Mouse (Mus musculus): ENCODE data around the gene Isca2. TPM values are rescaled to one million over a fixed set of nuclear protein-coding genes. Genes with fewer than 3 reads are reported as not detected.

Gene Isca2
- polyA plus RNA-seq, 2 experiments: 54.1 to 93.0 TPM

DNA sequence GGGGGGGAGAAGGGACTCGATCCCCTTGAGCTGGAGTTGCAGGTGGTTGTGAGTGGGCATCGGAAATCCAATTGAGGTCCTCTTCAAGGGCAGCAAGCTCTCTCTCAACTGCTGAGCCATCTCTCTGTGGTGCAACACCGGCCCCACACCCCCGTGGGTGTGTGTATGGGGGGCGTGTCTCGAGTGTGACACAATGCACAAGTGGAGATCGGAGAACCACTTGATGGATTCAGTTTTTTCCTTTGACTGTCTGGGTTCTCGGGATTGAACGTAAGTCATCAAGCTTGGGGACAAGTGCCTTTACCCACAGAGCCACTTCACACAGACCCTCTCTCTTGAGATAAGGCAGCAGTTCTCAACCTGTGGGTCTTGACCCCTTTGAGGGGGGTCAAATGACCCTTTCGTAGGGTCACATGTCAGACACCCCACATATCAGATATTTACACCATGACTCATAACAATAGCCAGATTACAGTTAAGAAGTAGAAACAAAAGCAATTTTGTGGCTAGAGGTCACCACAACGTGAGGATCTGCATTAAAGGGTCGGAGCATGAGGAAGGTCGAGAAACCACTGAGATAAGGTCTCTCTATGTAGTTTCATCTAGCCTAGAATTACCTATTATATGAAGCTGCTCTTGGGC is 9.4 kb upstream of the Isca2 start:
- no peak overlapping the region for H3K9ac ChIP-seq (replicated peaks)
- H3K27me3 ChIP-seq (ENCODE audit: control insufficient read depth, insufficient read depth, low read length): no peaks in the 10 kb centered on the region
- 0 out of 4 replicates have a peak, but pooled peaks cover 0 to 5% of the 10 kb centered on the region in 2 experiments for H3K4me1 ChIP-seq (replicated peaks; ENCODE audit: control insufficient read depth in 2 of 2, insufficient read depth in 2 of 2, low read length in 1 of 2)
- DNase-seq (ENCODE audit: low read depth in 3 of 3, low spot score in 3 of 3): no peak
- 76% methylated on average over 13 of the region's 13 CpGs for WGBS (ENCODE audit: insufficient replicate concordance)
- no peak overlapping the region for H3K4me2 ChIP-seq (ENCODE audit: low read depth)
- no peak overlapping the region for H3K4me3 ChIP-seq (ENCODE audit: insufficient read depth in 1 of 2, low read depth in 2 of 2, low read length in 2 of 2)
- peaks cover 6% of the 10 kb centered on the region; the same call in 1 of the 2 replicates for H3K36me3 ChIP-seq (replicated peaks; ENCODE audit: control insufficient read depth, insufficient read depth, low read depth)
- no peak for TF ChIP-seq EP300 (IDR thresholded peaks at IDR 0.05; ENCODE audit: low read depth)
- TF ChIP-seq CTCF (IDR thresholded peaks at IDR 0.05; ENCODE audit: low read depth): no peak
- no peak overlapping the region for H3K27ac ChIP-seq
- no peak for ATAC-seq (ENCODE audit: insufficient read depth)
- no peaks in the 10 kb centered on the region for H3K9me3 ChIP-seq (ENCODE audit: control insufficient read depth, low read length)

DNA sequence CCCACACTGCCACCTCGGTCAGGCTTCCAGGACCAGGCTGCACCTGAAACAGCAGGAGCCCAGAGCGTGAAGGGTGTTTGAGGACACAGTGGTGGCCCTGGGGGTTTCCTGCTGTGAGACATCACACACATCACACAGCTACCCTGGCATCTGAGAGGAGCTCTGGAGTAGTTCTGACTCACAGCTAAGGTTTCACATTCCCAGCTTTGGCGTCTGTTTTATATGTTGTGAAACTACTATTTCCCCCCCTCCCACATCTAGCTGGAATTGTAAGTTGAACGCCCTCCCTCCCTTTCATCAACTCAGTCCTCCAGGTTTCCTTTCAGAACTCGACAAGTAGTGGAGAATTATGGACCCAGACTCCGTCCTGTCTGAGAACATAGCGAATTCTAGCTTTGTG is 8.3 kb upstream of the Isca2 start:
- ATAC-seq (ENCODE audit: insufficient read depth): no peak
- Histone ChIP-seq H3K36me3 (replicated peaks; ENCODE audit: control insufficient read depth, insufficient read depth, low read depth) (peaks cover 6% of the 10 kb centered on the region; the same call in 1 of the 2 replicates), H3K27me3 (ENCODE audit: control insufficient read depth, insufficient read depth, low read length) (no peaks in the 10 kb centered on the region), H3K4me1 (replicated peaks; ENCODE audit: control insufficient read depth in 2 of 2, insufficient read depth in 2 of 2, low read length in 1 of 2) (peaks cover 0 to 7% of the 10 kb centered on the region in 2 experiments; a peak in 2 of 4 replicates), H3K27ac (no peak overlapping the region), H3K9ac (replicated peaks) (no peak overlapping the region), H3K4me3 (ENCODE audit: insufficient read depth in 1 of 2, low read depth in 2 of 2, low read length in 2 of 2) (no peak overlapping the region), H3K4me2 (ENCODE audit: low read depth) (no peak overlapping the region), H3K9me3 (ENCODE audit: control insufficient read depth, low read length) (no peaks in the 10 kb centered on the region)
- no peak for TF ChIP-seq EP300 (IDR thresholded peaks at IDR 0.05; ENCODE audit: low read depth)
- no peak for TF ChIP-seq CTCF (IDR thresholded peaks at IDR 0.05; ENCODE audit: low read depth)
- no peak for DNase-seq (ENCODE audit: low read depth in 3 of 3, low spot score in 3 of 3)
- WGBS (ENCODE audit: insufficient replicate concordance): 81% methylated on average over 7 of the region's 7 CpGs

- H3K27ac ChIP-seq: no peak overlapping the region
- H3K9ac ChIP-seq (replicated peaks): no peak overlapping the region
- no peaks in the 10 kb centered on the region for H3K9me3 ChIP-seq (ENCODE audit: control insufficient read depth, low read length)
- no peaks in the 10 kb centered on the region for H3K27me3 ChIP-seq (ENCODE audit: control insufficient read depth, insufficient read depth, low read length)
- no peak overlapping the region for H3K4me3 ChIP-seq (ENCODE audit: insufficient read depth in 1 of 2, low read depth in 2 of 2, low read length in 2 of 2)
- ATAC-seq (ENCODE audit: insufficient read depth) (no peak), DNase-seq (ENCODE audit: low read depth in 3 of 3, low spot score in 3 of 3) (no peak)
- WGBS (ENCODE audit: insufficient replicate concordance): 72% methylated on average over 15 of the region's 15 CpGs
- peaks cover 3% of the 10 kb centered on the region; the same call in 1 of the 2 replicates for H3K36me3 ChIP-seq (replicated peaks; ENCODE audit: control insufficient read depth, insufficient read depth, low read depth)
- no peak for TF ChIP-seq CTCF (IDR thresholded peaks at IDR 0.05; ENCODE audit: low read depth)
- TF ChIP-seq EP300 (IDR thresholded peaks at IDR 0.05; ENCODE audit: low read depth): no peak
- peaks cover under 1 to 7% of the 10 kb centered on the region in 2 experiments; a peak in 3 of 4 replicates for H3K4me1 ChIP-seq (replicated peaks; ENCODE audit: control insufficient read depth in 2 of 2, insufficient read depth in 2 of 2, low read length in 1 of 2)
- no peak overlapping the region for H3K4me2 ChIP-seq (ENCODE audit: low read depth)
Measured at GRCm38 (mm10) chr12:84765506-84765905, 7.5 kb upstream of the Isca2 start.

DNA sequence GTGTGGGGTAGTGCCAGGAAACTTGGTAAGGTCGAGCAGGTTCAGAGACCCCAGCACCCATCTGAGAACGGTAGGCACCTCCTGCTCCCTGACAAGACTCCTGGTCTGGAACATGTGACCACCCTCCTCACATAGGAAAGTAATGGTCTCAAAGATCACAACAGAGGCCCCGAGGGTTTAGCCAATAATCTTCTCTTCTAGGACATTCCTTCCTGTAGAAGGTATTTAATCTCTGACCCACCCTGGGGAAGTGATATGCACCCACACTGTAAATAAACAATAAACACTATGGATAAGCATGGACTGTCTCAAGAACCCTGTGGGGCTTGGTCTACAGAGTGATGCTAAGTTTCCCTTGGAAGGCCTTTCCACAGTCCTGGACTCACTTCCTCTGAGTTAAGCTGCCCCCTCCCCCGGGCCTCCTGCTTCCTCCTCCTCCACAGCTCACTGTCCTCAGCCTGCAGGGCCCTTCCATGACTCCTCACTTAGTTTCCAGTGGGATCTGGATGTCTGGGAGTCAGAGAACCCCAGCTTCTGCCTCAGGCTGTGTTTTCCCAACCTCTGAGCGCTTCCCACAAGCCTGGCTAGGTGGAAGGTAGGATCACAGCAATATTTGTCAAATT is 6.8 kb upstream of the Isca2 start:
- H3K4me2 ChIP-seq (ENCODE audit: low read depth): no peak overlapping the region
- TF ChIP-seq EP300 (IDR thresholded peaks at IDR 0.05; ENCODE audit: low read depth) (no peak), CTCF (IDR thresholded peaks at IDR 0.05; ENCODE audit: low read depth) (no peak)
- DNase-seq (ENCODE audit: low read depth in 3 of 3, low spot score in 3 of 3) (no peak), ATAC-seq (ENCODE audit: insufficient read depth) (no peak)
- H3K36me3 ChIP-seq (replicated peaks; ENCODE audit: control insufficient read depth, insufficient read depth, low read depth): peaks cover 3% of the 10 kb centered on the region; the same call in 1 of the 2 replicates
- no peak overlapping the region for H3K27ac ChIP-seq
- WGBS (ENCODE audit: insufficient replicate concordance): 67% methylated on average over 5 of the region's 5 CpGs
- H3K4me3 ChIP-seq (ENCODE audit: insufficient read depth in 1 of 2, low read depth in 2 of 2, low read length in 2 of 2): no peak overlapping the region
- no peak overlapping the region for H3K9ac ChIP-seq (replicated peaks)
- H3K9me3 ChIP-seq (ENCODE audit: control insufficient read depth, low read length): no peaks in the 10 kb centered on the region
- peaks cover 6 to 13% of the 10 kb centered on the region in 2 experiments; a peak in 3 of 4 replicates for H3K4me1 ChIP-seq (replicated peaks; ENCODE audit: control insufficient read depth in 2 of 2, insufficient read depth in 2 of 2, low read length in 1 of 2)
- no peaks in the 10 kb centered on the region for H3K27me3 ChIP-seq (ENCODE audit: control insufficient read depth, insufficient read depth, low read length)

GRCm38 (mm10) chr12:84767510-84767909 is 5.5 kb upstream of the Isca2 start:
- Histone ChIP-seq H3K9me3 (ENCODE audit: control insufficient read depth, low read length) (no peaks in the 10 kb centered on the region), H3K4me3 (ENCODE audit: insufficient read depth in 1 of 2, low read depth in 2 of 2, low read length in 2 of 2) (no peak overlapping the region), H3K9ac (replicated peaks) (no peak overlapping the region), H3K4me2 (ENCODE audit: low read depth) (no peak overlapping the region), H3K27ac (no peak overlapping the region), H3K4me1 (replicated peaks; ENCODE audit: control insufficient read depth in 2 of 2, insufficient read depth in 2 of 2, low read length in 1 of 2) (peaks cover 11 to 18% of the 10 kb centered on the region in 2 experiments; a peak in 3 of 4 replicates), H3K36me3 (replicated peaks; ENCODE audit: control insufficient read depth, insufficient read depth, low read depth) (peaks cover 3% of the 10 kb centered on the region; the same call in 1 of the 2 replicates), H3K27me3 (ENCODE audit: control insufficient read depth, insufficient read depth, low read length) (no peaks in the 10 kb centered on the region)
- no peak for TF ChIP-seq EP300 (IDR thresholded peaks at IDR 0.05; ENCODE audit: low read depth)
- TF ChIP-seq CTCF (IDR thresholded peaks at IDR 0.05; ENCODE audit: low read depth): no peak
- 61% methylated on average over 6 of the region's 6 CpGs for WGBS (ENCODE audit: insufficient replicate concordance)
- DNase-seq (ENCODE audit: low read depth in 3 of 3, low spot score in 3 of 3): no peak
- ATAC-seq (ENCODE audit: insufficient read depth): no peak

Measured in liver, embryonic 14.5 days (tissue).